Mouse (Mus musculus): Measurements from ENCODE around the gene Bad. TPM values are rescaled to one million over a fixed set of nuclear protein-coding genes. Genes with fewer than 3 reads are reported as not detected.

Gene Bad
- polyA plus RNA-seq, 1 experiment: 59.1 TPM

- no peaks in the 10 kb centered on the region for H3K27me3 ChIP-seq (ENCODE audit: control insufficient read depth, insufficient read depth, low read length)
- peaks cover 44% of the 10 kb centered on the region for H3K4me1 ChIP-seq (replicated peaks; ENCODE audit: control insufficient read depth, insufficient read depth, low read length)
- H3K4me3 ChIP-seq (ENCODE audit: control insufficient read depth, insufficient read depth, low read length): no peak overlapping the region; the same call in 1 of the 2 replicates
- DNase-seq: no peak
- 43% methylated on average over 12 of the region's 12 CpGs for WGBS
- H3K36me3 ChIP-seq (ENCODE audit: control insufficient read depth, insufficient read depth, low read length): peaks cover 6% of the 10 kb centered on the region; the same call in 1 of the 2 replicates
- TF ChIP-seq CTCF (IDR thresholded peaks at IDR 0.05; ENCODE audit: borderline replicate concordance, control insufficient read depth, extremely low read depth, insufficient read depth, low read length, poor library complexity) (no peak), POLR2A (IDR thresholded peaks at IDR 0.05; ENCODE audit: control insufficient read depth, extremely low read depth, insufficient read depth, low read length, poor library complexity) (no peak)
- H3K27ac ChIP-seq (ENCODE audit: control insufficient read depth, insufficient read depth, low read length): no peak overlapping the region
Observed at GRCm38 (mm10) chr19:6973581-6974190, 32.0 kb downstream of the Bad start.

GRCm38 (mm10) chr19:6974211-6975205 lies 32.8 kb downstream of the Bad start, which contains the start of gene Ppp1r14b:
TSS of gene Ppp1r14b (plus strand) at chr19:6974968.
- TF ChIP-seq CTCF (IDR thresholded peaks at IDR 0.05; ENCODE audit: borderline replicate concordance, control insufficient read depth, extremely low read depth, insufficient read depth, low read length, poor library complexity) (no peak), POLR2A (IDR thresholded peaks at IDR 0.05; ENCODE audit: control insufficient read depth, extremely low read depth, insufficient read depth, low read length, poor library complexity) (no peak; the same call in 1 of the 2 replicates)
- peaks cover 6% of the 10 kb centered on the region; the same call in 1 of the 2 replicates for H3K36me3 ChIP-seq (ENCODE audit: control insufficient read depth, insufficient read depth, low read length)
- WGBS: 1% methylated on average over 64 of the region's 84 CpGs
- peak within 1 kb of the TSS; percentile 70 for H3K4me3 ChIP-seq (ENCODE audit: control insufficient read depth, insufficient read depth, low read length)
- no peaks in the 10 kb centered on the region for H3K27me3 ChIP-seq (ENCODE audit: control insufficient read depth, insufficient read depth, low read length)
- DNase-seq: peak; percentile 85
- H3K4me1 ChIP-seq (replicated peaks; ENCODE audit: control insufficient read depth, insufficient read depth, low read length): peaks cover 43% of the 10 kb centered on the region
- H3K27ac ChIP-seq (ENCODE audit: control insufficient read depth, insufficient read depth, low read length): peak within 1 kb of the TSS; percentile 95

GRCm38 (mm10) chr19:6975537-6976521 lies 34.2 kb downstream of the Bad start, which contains the start of gene Plcb3:
TSS of gene Plcb3 (minus strand) at chr19:6976470.
- peak; percentile 63 for TF ChIP-seq POLR2A (IDR thresholded peaks at IDR 0.05; ENCODE audit: control insufficient read depth, extremely low read depth, insufficient read depth, low read length, poor library complexity)
- peak; percentile 54; the same call in 1 of the 2 replicates for TF ChIP-seq CTCF (IDR thresholded peaks at IDR 0.05; ENCODE audit: borderline replicate concordance, control insufficient read depth, extremely low read depth, insufficient read depth, low read length, poor library complexity)
- Histone ChIP-seq H3K36me3 (ENCODE audit: control insufficient read depth, insufficient read depth, low read length) (peaks cover 6% of the 10 kb centered on the region; the same call in 1 of the 2 replicates), H3K27me3 (ENCODE audit: control insufficient read depth, insufficient read depth, low read length) (no peaks in the 10 kb centered on the region), H3K27ac (ENCODE audit: control insufficient read depth, insufficient read depth, low read length) (peak within 1 kb of the TSS; percentile 95), H3K4me1 (replicated peaks; ENCODE audit: control insufficient read depth, insufficient read depth, low read length) (peaks cover 32% of the 10 kb centered on the region), H3K4me3 (ENCODE audit: control insufficient read depth, insufficient read depth, low read length) (peak within 1 kb of the TSS; percentile 62)
- under 1% methylated on average over 16 of the region's 16 CpGs for WGBS
- DNase-seq: peak; percentile 87

- H3K36me3 ChIP-seq (ENCODE audit: control insufficient read depth, insufficient read depth, low read length): peaks cover 6% of the 10 kb centered on the region; the same call in 1 of the 2 replicates
- H3K27me3 ChIP-seq (ENCODE audit: control insufficient read depth, insufficient read depth, low read length): no peaks in the 10 kb centered on the region
- TF ChIP-seq POLR2A (IDR thresholded peaks at IDR 0.05; ENCODE audit: control insufficient read depth, extremely low read depth, insufficient read depth, low read length, poor library complexity) (no peak), CTCF (IDR thresholded peaks at IDR 0.05; ENCODE audit: borderline replicate concordance, control insufficient read depth, extremely low read depth, insufficient read depth, low read length, poor library complexity) (no peak)
- H3K27ac ChIP-seq (ENCODE audit: control insufficient read depth, insufficient read depth, low read length): peak overlapping the region; percentile 14; the same call in 1 of the 2 replicates
- no peak for DNase-seq
- H3K4me3 ChIP-seq (ENCODE audit: control insufficient read depth, insufficient read depth, low read length): no peak overlapping the region
- 90% methylated on average over 13 of the region's 13 CpGs for WGBS
- H3K4me1 ChIP-seq (replicated peaks; ENCODE audit: control insufficient read depth, insufficient read depth, low read length): peaks cover 32% of the 10 kb centered on the region
Observed at GRCm38 (mm10) chr19:6977759-6978638, 36.3 kb downstream of the Bad start.

GRCm38 (mm10) chr19:6978639-6978974 lies 36.9 kb downstream of the Bad start:
- TF ChIP-seq POLR2A (IDR thresholded peaks at IDR 0.05; ENCODE audit: control insufficient read depth, extremely low read depth, insufficient read depth, low read length, poor library complexity): no peak
- H3K4me1 ChIP-seq (replicated peaks; ENCODE audit: control insufficient read depth, insufficient read depth, low read length): peaks cover 32% of the 10 kb centered on the region
- H3K4me3 ChIP-seq (ENCODE audit: control insufficient read depth, insufficient read depth, low read length): peak overlapping the region; percentile 48
- WGBS: 61% methylated on average over 3 of the region's 3 CpGs
- DNase-seq: no peak
- H3K36me3 ChIP-seq (ENCODE audit: control insufficient read depth, insufficient read depth, low read length): peaks cover 6% of the 10 kb centered on the region; the same call in 1 of the 2 replicates
- H3K27ac ChIP-seq (ENCODE audit: control insufficient read depth, insufficient read depth, low read length): peak overlapping the region; percentile 7; the same call in 1 of the 2 replicates
- no peaks in the 10 kb centered on the region for H3K27me3 ChIP-seq (ENCODE audit: control insufficient read depth, insufficient read depth, low read length)

All from thymus, adult 2 months (tissue).